Mouse (Mus musculus): ENCODE results near the gene Nlk. TPM values are rescaled to one million over a fixed set of nuclear protein-coding genes. Genes with fewer than 3 reads are reported as not detected.

The Nlk gene
- polyA plus RNA-seq, 1 experiment from 2014 or later = 29.4 TPM

- Histone ChIP-seq H3K9ac (replicated peaks; ENCODE audit: low read depth, low read length) (peak overlapping the region; percentile 57), H3K36me3 (ENCODE audit: control insufficient read depth, insufficient read depth, low read length) (no peaks in the 10 kb centered on the region), H3K9me3 (ENCODE audit: control insufficient read depth, low read length) (no peaks in the 10 kb centered on the region), H3K4me1 (ENCODE audit: control insufficient read depth, insufficient read depth, low read length) (peaks cover 12% of the 10 kb centered on the region), H3K27ac (ENCODE audit: low read depth, low read length) (peak overlapping the region; percentile 88), H3K4me2 (ENCODE audit: low read depth, low read length) (peak overlapping the region; percentile 85), H3K4me3 (ENCODE audit: low read depth, low read length) (peak overlapping the region; percentile 56), H3K27me3 (ENCODE audit: control insufficient read depth, insufficient read depth, low read length) (no peaks in the 10 kb centered on the region)
- ATAC-seq (ENCODE audit: low read depth) = peak; percentile 33
- 36% methylated on average over 6 of the region's 6 CpGs for whole genome bisulfite sequencing
Measured at GRCm38 (mm10) chr11:78551059-78551398, 146.1 kb downstream of the Nlk start.

DNA sequence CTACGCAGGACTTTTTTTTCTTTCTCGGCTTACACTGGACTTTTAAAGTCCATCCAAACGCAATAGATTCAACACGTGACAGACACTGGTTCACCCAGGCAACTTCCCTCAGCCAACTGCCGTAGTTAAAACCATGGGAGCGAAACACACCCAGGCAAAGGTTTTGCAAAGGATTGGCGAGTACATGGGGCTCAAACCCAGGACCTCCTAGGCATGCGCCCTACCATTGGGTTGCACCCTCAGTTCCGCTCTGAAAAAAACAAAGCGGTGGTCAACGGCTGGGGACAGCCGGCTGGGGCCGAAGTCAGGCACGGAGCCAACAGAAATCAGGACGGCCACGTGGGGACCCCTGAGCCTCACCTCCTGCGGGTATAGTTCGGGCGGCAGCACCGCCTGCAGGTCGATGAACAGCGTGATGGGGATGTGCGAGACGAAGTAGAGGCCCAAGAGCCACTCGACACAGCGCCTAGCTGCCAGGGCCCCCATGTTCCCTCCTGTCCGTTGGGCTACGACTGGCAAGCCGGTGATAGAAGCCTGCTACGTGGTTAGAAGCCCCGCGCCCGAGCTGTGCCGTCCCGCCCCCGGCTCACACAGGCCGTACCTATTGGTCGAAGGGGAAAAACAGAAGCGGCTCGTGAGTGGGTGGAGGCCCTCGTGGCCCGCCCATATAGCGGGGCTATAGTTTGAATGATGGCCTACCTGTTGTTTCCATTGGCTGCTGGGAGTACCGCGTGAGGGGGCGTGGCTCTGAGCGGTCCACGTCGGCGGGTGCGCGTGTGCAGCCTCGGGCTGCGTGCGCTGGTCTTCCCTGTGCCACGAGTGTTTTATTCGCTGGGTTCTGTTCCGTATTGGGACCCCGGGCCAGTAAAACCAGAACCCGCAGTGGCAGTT is 146.8 kb downstream of the Nlk start, which contains the start of gene Tmem97:
Tmem97 (minus strand) TSS at position 610 of the 891 bp plus-strand sequence.
- Histone ChIP-seq H3K36me3 (ENCODE audit: control insufficient read depth, insufficient read depth, low read length) (no peaks in the 10 kb centered on the region), H3K9me3 (ENCODE audit: control insufficient read depth, low read length) (no peaks in the 10 kb centered on the region), H3K4me1 (ENCODE audit: control insufficient read depth, insufficient read depth, low read length) (peaks cover 12% of the 10 kb centered on the region), H3K4me3 (ENCODE audit: low read depth, low read length) (peak within 1 kb of the TSS; percentile 56), H3K27me3 (ENCODE audit: control insufficient read depth, insufficient read depth, low read length) (no peaks in the 10 kb centered on the region), H3K4me2 (ENCODE audit: low read depth, low read length) (peak within 1 kb of the TSS; percentile 85), H3K9ac (replicated peaks; ENCODE audit: low read depth, low read length) (peak within 1 kb of the TSS; percentile 68), H3K27ac (ENCODE audit: low read depth, low read length) (peak within 1 kb of the TSS; percentile 88)
- WGBS = under 1% methylated on average over 59 of the region's 60 CpGs
- peak; percentile 100 for ATAC-seq (ENCODE audit: low read depth)

GRCm38 (mm10) chr11:78549491-78549987 is 147.6 kb downstream of the Nlk start:
- 17% methylated on average over 5 of the region's 5 CpGs for WGBS
- H3K4me3 ChIP-seq (ENCODE audit: low read depth, low read length) = peak overlapping the region; percentile 56
- no peak overlapping the region for H3K27ac ChIP-seq (ENCODE audit: low read depth, low read length)
- peak overlapping the region; percentile 68; the same call in 1 of the 2 replicates for H3K9ac ChIP-seq (replicated peaks; ENCODE audit: low read depth, low read length)
- peaks cover 12% of the 10 kb centered on the region for H3K4me1 ChIP-seq (ENCODE audit: control insufficient read depth, insufficient read depth, low read length)
- H3K36me3 ChIP-seq (ENCODE audit: control insufficient read depth, insufficient read depth, low read length) = no peaks in the 10 kb centered on the region
- no peaks in the 10 kb centered on the region for H3K27me3 ChIP-seq (ENCODE audit: control insufficient read depth, insufficient read depth, low read length)
- no peaks in the 10 kb centered on the region for H3K9me3 ChIP-seq (ENCODE audit: control insufficient read depth, low read length)
- no peak for ATAC-seq (ENCODE audit: low read depth)
- H3K4me2 ChIP-seq (ENCODE audit: low read depth, low read length) = peak overlapping the region; percentile 85

DNA sequence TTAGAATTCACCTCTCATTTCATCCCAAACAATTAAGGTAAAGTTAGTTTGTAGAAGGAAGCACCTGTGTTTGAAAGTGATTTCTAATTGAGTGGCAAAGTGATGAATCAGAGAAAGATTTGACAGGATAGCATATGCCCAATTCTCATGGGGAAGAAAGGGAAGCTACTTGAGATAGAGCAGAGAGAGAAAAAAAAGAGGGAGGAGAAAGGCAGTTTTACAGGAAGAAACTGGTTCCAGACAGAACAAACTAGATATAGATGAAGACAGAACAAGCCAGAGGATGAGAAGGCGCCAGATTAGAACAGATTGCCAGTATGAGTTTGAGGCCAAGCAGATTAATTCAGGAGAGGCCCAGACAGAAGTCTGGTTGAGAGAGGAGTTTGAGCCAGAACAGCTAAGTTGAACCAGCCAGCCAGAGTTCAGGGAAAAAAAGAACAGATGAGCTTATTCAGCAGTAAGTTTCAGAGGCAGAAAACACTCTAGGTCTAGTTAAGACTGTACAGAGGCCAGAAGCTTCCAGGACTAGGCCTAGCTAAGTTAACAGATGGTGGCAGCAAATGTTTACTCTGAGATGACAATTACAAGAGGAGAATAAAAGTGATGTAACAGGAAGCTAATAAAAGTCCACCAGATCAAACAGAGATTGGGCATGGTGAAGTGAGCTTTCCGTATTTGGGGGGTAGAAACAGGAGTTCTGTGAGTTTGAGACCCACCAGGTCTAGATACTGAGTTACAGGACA is 149.3 kb downstream of the Nlk start:
- Histone ChIP-seq H3K9ac (replicated peaks; ENCODE audit: low read depth, low read length) (no peak overlapping the region), H3K9me3 (ENCODE audit: control insufficient read depth, low read length) (no peaks in the 10 kb centered on the region), H3K27ac (ENCODE audit: low read depth, low read length) (no peak overlapping the region), H3K27me3 (ENCODE audit: control insufficient read depth, insufficient read depth, low read length) (no peaks in the 10 kb centered on the region), H3K4me1 (ENCODE audit: control insufficient read depth, insufficient read depth, low read length) (peaks cover 12% of the 10 kb centered on the region), H3K36me3 (ENCODE audit: control insufficient read depth, insufficient read depth, low read length) (0 out of 2 replicates have a peak, but pooled peaks cover 2% of the 10 kb centered on the region), H3K4me2 (ENCODE audit: low read depth, low read length) (no peak overlapping the region), H3K4me3 (ENCODE audit: low read depth, low read length) (no peak overlapping the region)
- no peak for ATAC-seq (ENCODE audit: low read depth)
- WGBS = 85% methylated on average over 2 of the region's 2 CpGs

GRCm38 (mm10) chr11:78545181-78545580 is 152.0 kb downstream of the Nlk start:
- peaks cover 12% of the 10 kb centered on the region for H3K4me1 ChIP-seq (ENCODE audit: control insufficient read depth, insufficient read depth, low read length)
- ATAC-seq (ENCODE audit: low read depth) = no peak
- WGBS = 83% methylated on average over 8 of the region's 8 CpGs

GRCm38 (mm10) chr11:78544449-78545111 is 152.6 kb downstream of the Nlk start:
- H3K9ac ChIP-seq (replicated peaks; ENCODE audit: low read depth, low read length) = no peak overlapping the region
- H3K27me3 ChIP-seq (ENCODE audit: control insufficient read depth, insufficient read depth, low read length) = no peaks in the 10 kb centered on the region
- H3K27ac ChIP-seq (ENCODE audit: low read depth, low read length) = no peak overlapping the region
- no peak for ATAC-seq (ENCODE audit: low read depth)
- H3K9me3 ChIP-seq (ENCODE audit: control insufficient read depth, low read length) = no peaks in the 10 kb centered on the region
- peaks cover 7% of the 10 kb centered on the region for H3K4me1 ChIP-seq (ENCODE audit: control insufficient read depth, insufficient read depth, low read length)
- no peak overlapping the region for H3K4me2 ChIP-seq (ENCODE audit: low read depth, low read length)
- H3K36me3 ChIP-seq (ENCODE audit: control insufficient read depth, insufficient read depth, low read length) = peaks cover 13% of the 10 kb centered on the region; the same call in 1 of the 2 replicates
- 98% methylated on average over 7 of the region's 7 CpGs for WGBS
- H3K4me3 ChIP-seq (ENCODE audit: low read depth, low read length) = no peak overlapping the region

More at GRCm38 (mm10) chr11:78545181-78545580, 152.0 kb downstream of the Nlk start:
- Histone ChIP-seq H3K4me2 (ENCODE audit: low read depth, low read length) (no peak overlapping the region), H3K27me3 (ENCODE audit: control insufficient read depth, insufficient read depth, low read length) (no peaks in the 10 kb centered on the region), H3K9me3 (ENCODE audit: control insufficient read depth, low read length) (no peaks in the 10 kb centered on the region), H3K27ac (ENCODE audit: low read depth, low read length) (no peak overlapping the region), H3K36me3 (ENCODE audit: control insufficient read depth, insufficient read depth, low read length) (peaks cover 13% of the 10 kb centered on the region; the same call in 1 of the 2 replicates), H3K4me3 (ENCODE audit: low read depth, low read length) (no peak overlapping the region), H3K9ac (replicated peaks; ENCODE audit: low read depth, low read length) (no peak overlapping the region)

- H3K4me1 ChIP-seq (ENCODE audit: control insufficient read depth, insufficient read depth, low read length) = peaks cover 10% of the 10 kb centered on the region; the same call in 1 of the 2 replicates
- WGBS = 87% methylated on average over 3 of the region's 3 CpGs
- no peak overlapping the region for H3K9ac ChIP-seq (replicated peaks; ENCODE audit: low read depth, low read length)
- no peak overlapping the region for H3K4me3 ChIP-seq (ENCODE audit: low read depth, low read length)
- H3K4me2 ChIP-seq (ENCODE audit: low read depth, low read length) = no peak overlapping the region
- ATAC-seq (ENCODE audit: low read depth) = no peak
- no peak overlapping the region for H3K27ac ChIP-seq (ENCODE audit: low read depth, low read length)
- H3K9me3 ChIP-seq (ENCODE audit: control insufficient read depth, low read length) = no peaks in the 10 kb centered on the region
- peaks cover 18% of the 10 kb centered on the region; the same call in 1 of the 2 replicates for H3K36me3 ChIP-seq (ENCODE audit: control insufficient read depth, insufficient read depth, low read length)
- H3K27me3 ChIP-seq (ENCODE audit: control insufficient read depth, insufficient read depth, low read length) = no peaks in the 10 kb centered on the region
Measured at GRCm38 (mm10) chr11:78540358-78540757, 156.8 kb downstream of the Nlk start.

GRCm38 (mm10) chr11:78536690-78537084 is 160.5 kb downstream of the Nlk start:
- Histone ChIP-seq H3K27ac (ENCODE audit: low read depth, low read length) (peak overlapping the region; percentile 80), H3K27me3 (ENCODE audit: control insufficient read depth, insufficient read depth, low read length) (no peaks in the 10 kb centered on the region), H3K4me2 (ENCODE audit: low read depth, low read length) (peak overlapping the region; percentile 75), H3K4me1 (ENCODE audit: control insufficient read depth, insufficient read depth, low read length) (peaks cover 18% of the 10 kb centered on the region), H3K36me3 (ENCODE audit: control insufficient read depth, insufficient read depth, low read length) (peaks cover 13% of the 10 kb centered on the region; the same call in 1 of the 2 replicates), H3K4me3 (ENCODE audit: low read depth, low read length) (peak overlapping the region; percentile 66), H3K9ac (replicated peaks; ENCODE audit: low read depth, low read length) (peak overlapping the region; percentile 72), H3K9me3 (ENCODE audit: control insufficient read depth, low read length) (no peaks in the 10 kb centered on the region)
- 3% methylated on average over 14 of the region's 14 CpGs for WGBS
- ATAC-seq (ENCODE audit: low read depth) = peak; percentile 16; the same call in 1 of the 2 replicates

Data from neural tube, embryonic 14.5 days (tissue).